Mouse (Mus musculus): ENCODE results near the gene Gm28043.

Gene Gm28043

GRCm38 (mm10) chr17:29680921-29681320 is 66.2 kb downstream of the Gm28043 start:
- no peak for DNase-seq (ENCODE audit: low spot score)

- no peak for DNase-seq (ENCODE audit: low spot score)
Observed at GRCm38 (mm10) chr17:29681669-29682068, 67.0 kb downstream of the Gm28043 start.

- DNase-seq (ENCODE audit: low spot score), result no peak
Observed at GRCm38 (mm10) chr17:29682261-29682660, 67.6 kb downstream of the Gm28043 start.

GRCm38 (mm10) chr17:29683127-29683526 is 68.5 kb downstream of the Gm28043 start:
- DNase-seq (ENCODE audit: low spot score), result no peak

GRCm38 (mm10) chr17:29684275-29684674 is 69.6 kb downstream of the Gm28043 start:
- no peak for DNase-seq (ENCODE audit: low spot score)

GRCm38 (mm10) chr17:29686771-29687170 is 72.1 kb downstream of the Gm28043 start:
- no peak for DNase-seq (ENCODE audit: low spot score)

GRCm38 (mm10) chr17:29687373-29687772 is 72.7 kb downstream of the Gm28043 start:
- DNase-seq (ENCODE audit: low spot score), result no peak

GRCm38 (mm10) chr17:29688610-29689009 is 73.9 kb downstream of the Gm28043 start:
- DNase-seq (ENCODE audit: low spot score), result no peak

- no peak for DNase-seq (ENCODE audit: low spot score)
Observed at GRCm38 (mm10) chr17:29690257-29690656, 75.6 kb downstream of the Gm28043 start.

GRCm38 (mm10) chr17:29692827-29693226 is 78.2 kb downstream of the Gm28043 start:
- DNase-seq (ENCODE audit: low spot score), result no peak

GRCm38 (mm10) chr17:29693571-29693970 is 78.9 kb downstream of the Gm28043 start:
- peak; percentile 62 for DNase-seq (ENCODE audit: low spot score)

GRCm38 (mm10) chr17:29694516-29694915 is 79.8 kb downstream of the Gm28043 start:
- DNase-seq (ENCODE audit: low spot score), result no peak

GRCm38 (mm10) chr17:29696940-29697339 is 82.3 kb downstream of the Gm28043 start:
- DNase-seq (ENCODE audit: low spot score), result no peak

- no peak for DNase-seq (ENCODE audit: low spot score)
Observed at GRCm38 (mm10) chr17:29698421-29698820, 83.7 kb downstream of the Gm28043 start.

GRCm38 (mm10) chr17:29700573-29700972 is 85.9 kb downstream of the Gm28043 start:
- DNase-seq (ENCODE audit: low spot score), result no peak

- DNase-seq (ENCODE audit: low spot score), result no peak
Observed at GRCm38 (mm10) chr17:29702938-29703710, 88.4 kb downstream of the Gm28043 start.

GRCm38 (mm10) chr17:29704781-29705180 is 90.1 kb downstream of the Gm28043 start:
- DNase-seq (ENCODE audit: low spot score), result peak; percentile 49

GRCm38 (mm10) chr17:29705881-29706280 is 91.2 kb downstream of the Gm28043 start:
- no peak for DNase-seq (ENCODE audit: low spot score)

GRCm38 (mm10) chr17:29706981-29707545 is 92.4 kb downstream of the Gm28043 start:
- no peak for DNase-seq (ENCODE audit: low spot score)

- no peak for DNase-seq (ENCODE audit: low spot score)
Observed at GRCm38 (mm10) chr17:29708783-29709182, 94.1 kb downstream of the Gm28043 start.

GRCm38 (mm10) chr17:29710562-29711044 is 95.9 kb downstream of the Gm28043 start:
- no peak for DNase-seq (ENCODE audit: low spot score)

GRCm38 (mm10) chr17:29711076-29711744 is 96.5 kb downstream of the Gm28043 start:
- no peak for DNase-seq (ENCODE audit: low spot score)
